Comparison of ENCODE assay signal across 9 mouse cellular contexts in genomic region chr11:32363610-32364220, GRCm38 (mm10). TPM values are rescaled to one million over a fixed set of nuclear protein-coding genes. Genes with fewer than 3 reads are reported as not detected.
A peak's percentile ranks its signal among the peaks of the same experiment; 100 is the strongest.
DNase-seq lines count a peak whose midpoint lies in the region; ATAC-seq and TF ChIP-seq lines count a peak whose summit lies in the region.
"Had no signal": no experiment of that assay in that cellular context is flagged by ENCODE, and none has a peak within 500 bp of the region (broad histone marks: within the 10 kb centered on the region; RNA-seq: fewer than 3 reads in every experiment).

No protein-coding gene starts in this region.

- no peak for DNase-seq in heart, postnatal 25 days (ENCODE audit: low spot score)
- no peak for DNase-seq in thymus, adult 2 months
- DNase-seq in thymus, postnatal 25 days: no peak
- DNase-seq in spleen, postnatal 4 days (ENCODE audit: low spot score in 2 of 2): no peak
- no peak for DNase-seq in spleen, postnatal 36 days (ENCODE audit: low spot score in 2 of 2)

- ATAC-seq in heart, embryonic 13.5 days (ENCODE audit: extremely low read depth, insufficient number of reproducible peaks, low FRiP score, low TSS enrichment): no peak
- ATAC-seq in hematopoietic stem cell, adult 5-6 weeks (replicated peaks in 1 of 2; ENCODE audit: insufficient read depth in 1 of 2, low FRiP score in 2 of 2, low TSS enrichment in 1 of 2, low read depth in 1 of 2, poor library complexity in 2 of 2, severe bottlenecking in 2 of 2): peak; percentile 20 to 24; a peak in 1 of 4 replicates
- ATAC-seq in midbrain, embryonic 16.5 days: peak; percentile 66

- intact Hi-C loops in heart, postnatal 25 days (cut with DNase I): no loop called here

- no peak for TF ChIP-seq POLR2A in thymus, adult 2 months (IDR thresholded peaks at IDR 0.05; ENCODE audit: control insufficient read depth, extremely low read depth, insufficient read depth, low read length, poor library complexity)

- no peaks in the 10 kb centered on the region for H3K27me3 ChIP-seq in heart, embryonic 13.5 days (replicated peaks)
- H3K27me3 ChIP-seq in thymus, adult 2 months (ENCODE audit: control insufficient read depth, insufficient read depth, low read length): no peaks in the 10 kb centered on the region
- no peaks in the 10 kb centered on the region for H3K27me3 ChIP-seq in midbrain, embryonic 16.5 days (ENCODE audit: control insufficient read depth, insufficient read depth, low read depth, low read length)

- peak overlapping the region; percentile 56 for H3K27ac ChIP-seq in heart, embryonic 13.5 days (replicated peaks)
- H3K27ac ChIP-seq in thymus, adult 2 months (ENCODE audit: control insufficient read depth, insufficient read depth, low read length): peak overlapping the region; percentile 62
- H3K27ac ChIP-seq in midbrain, embryonic 16.5 days (ENCODE audit: low read length): 0 out of 2 replicates have a peak overlapping the region, but pooled peaks have one; percentile 35

- 24% methylated on average over 3 of the region's 3 CpGs for WGBS in heart, embryonic 13.5 days
- 57% methylated on average over 3 of the region's 3 CpGs for WGBS in thymus, adult 2 months
- WGBS in midbrain, embryonic 16.5 days: 57% methylated on average over 3 of the region's 3 CpGs

- H3K9me3 ChIP-seq in heart, embryonic 13.5 days: no peaks in the 10 kb centered on the region
- H3K9me3 ChIP-seq in midbrain, embryonic 16.5 days (replicated peaks; ENCODE audit: control insufficient read depth, low read length, poor library complexity, severe bottlenecking): no peaks in the 10 kb centered on the region
- H3K9me3 ChIP-seq: G1E had no signal

- peaks cover 4% of the 10 kb centered on the region; the same call in 1 of the 2 replicates for H3K36me3 ChIP-seq in heart, embryonic 13.5 days
- no peaks in the 10 kb centered on the region for H3K36me3 ChIP-seq in thymus, adult 2 months (ENCODE audit: control insufficient read depth, insufficient read depth, low read length)
- no peaks in the 10 kb centered on the region for H3K36me3 ChIP-seq in midbrain, embryonic 16.5 days (ENCODE audit: control insufficient read depth, insufficient read depth, low read length)
- H3K36me3 ChIP-seq: G1E had no signal

- H3K9ac ChIP-seq in heart, embryonic 13.5 days: peak overlapping the region; percentile 56; the same call in 1 of the 2 replicates
- no peak overlapping the region; the same call in 1 of the 2 replicates for H3K9ac ChIP-seq in midbrain, embryonic 16.5 days (ENCODE audit: low read depth, low read length)

- peaks cover 77% of the 10 kb centered on the region for H3K4me1 ChIP-seq in heart, embryonic 13.5 days
- peaks cover 18% of the 10 kb centered on the region for H3K4me1 ChIP-seq in thymus, adult 2 months (replicated peaks; ENCODE audit: control insufficient read depth, insufficient read depth, low read length)
- peaks cover 12% of the 10 kb centered on the region for H3K4me1 ChIP-seq in midbrain, embryonic 16.5 days (ENCODE audit: control insufficient read depth, insufficient read depth, low read length)

- H3K4me2 ChIP-seq in heart, embryonic 13.5 days: no peak overlapping the region
- no peak overlapping the region for H3K4me2 ChIP-seq in midbrain, embryonic 16.5 days (ENCODE audit: low read length)

- TF ChIP-seq CTCF in thymus, adult 2 months (IDR thresholded peaks at IDR 0.05; ENCODE audit: borderline replicate concordance, control insufficient read depth, extremely low read depth, insufficient read depth, low read length, poor library complexity): no peak

- no peak overlapping the region for H3K4me3 ChIP-seq in heart, embryonic 13.5 days
- H3K4me3 ChIP-seq in thymus, adult 2 months (ENCODE audit: control insufficient read depth, insufficient read depth, low read length): no peak overlapping the region
- no peak overlapping the region for H3K4me3 ChIP-seq in midbrain, embryonic 16.5 days (ENCODE audit: low read depth, low read length)

RNA-seq across cellular contexts. Expression of gene Sh3pxd2b, which starts 16.1 kb away (rescaled TPM):
- 11.5 and 12.1 TPM in 2 replicates for polyA plus RNA-seq in heart, embryonic 13.5 days (2015; fragmentation: Nextera tagmentation; extraction: Ambion mirVana)
- 1 to 10 TPM; 5.8 to 7.7 TPM for total RNA-seq in heart, postnatal 25 days (2021)
- 6.8 and 7.5 TPM in 2 replicates for polyA plus RNA-seq in thymus, adult 2 months (2012; rRNA removed)
- total RNA-seq in hematopoietic stem cell, adult 5-6 weeks (2017): 1.5 and 1.6 TPM in 2 replicates
- polyA plus RNA-seq in midbrain, embryonic 16.5 days (2015; fragmentation: Nextera tagmentation; extraction: Ambion mirVana): 21.6 and 23.4 TPM in 2 replicates
- polyA plus RNA-seq: G1E had no signal
